Mouse (Mus musculus) erythroblast, embryonic 14.5 days (primary cell): ENCODE results near the gene Kdm8.

Experiments
- GATA1 ChIP-seq: IDR thresholded peaks from 2 replicates; pipeline ENCODE4 v1.6.1; 2012; ENCODE audit warnings: low read length, inconsistent platforms, mixed read lengths
- TAL1 ChIP-seq: IDR thresholded peaks from 3 replicates; pipeline ENCODE4 v1.6.1; 2012; ENCODE audit warnings: low read length, inconsistent platforms, mixed read lengths

DNA sequence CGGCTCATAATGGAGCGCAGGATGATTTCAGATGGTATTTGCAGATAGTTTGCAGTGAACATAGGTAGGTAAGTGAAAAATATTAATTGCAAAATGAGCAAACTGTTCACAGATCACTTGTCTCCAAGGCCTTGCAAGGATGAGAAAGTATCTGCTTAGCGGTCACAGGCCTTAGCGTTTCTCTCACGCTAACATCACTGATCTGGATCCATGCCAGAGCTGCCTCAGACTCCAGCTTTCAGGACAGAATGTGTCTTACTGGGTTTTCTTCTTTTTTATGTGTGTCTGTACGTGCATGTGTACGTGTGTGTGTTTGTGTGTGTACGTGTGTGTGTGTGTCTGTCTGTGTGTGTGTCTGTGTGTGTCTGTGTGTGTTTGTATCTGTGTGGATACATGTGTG is 46.4 kb upstream of the Kdm8 start:
- TF ChIP-seq TAL1 (no peak), GATA1 (no peak)
